Mouse (Mus musculus): ENCODE data around the gene Pitpnc1. TPM values are rescaled to one million over a fixed set of nuclear protein-coding genes. Genes with fewer than 3 reads are reported as not detected.

The Pitpnc1 gene
- polyA plus RNA-seq, 1 experiment = 0.74 TPM

DNA sequence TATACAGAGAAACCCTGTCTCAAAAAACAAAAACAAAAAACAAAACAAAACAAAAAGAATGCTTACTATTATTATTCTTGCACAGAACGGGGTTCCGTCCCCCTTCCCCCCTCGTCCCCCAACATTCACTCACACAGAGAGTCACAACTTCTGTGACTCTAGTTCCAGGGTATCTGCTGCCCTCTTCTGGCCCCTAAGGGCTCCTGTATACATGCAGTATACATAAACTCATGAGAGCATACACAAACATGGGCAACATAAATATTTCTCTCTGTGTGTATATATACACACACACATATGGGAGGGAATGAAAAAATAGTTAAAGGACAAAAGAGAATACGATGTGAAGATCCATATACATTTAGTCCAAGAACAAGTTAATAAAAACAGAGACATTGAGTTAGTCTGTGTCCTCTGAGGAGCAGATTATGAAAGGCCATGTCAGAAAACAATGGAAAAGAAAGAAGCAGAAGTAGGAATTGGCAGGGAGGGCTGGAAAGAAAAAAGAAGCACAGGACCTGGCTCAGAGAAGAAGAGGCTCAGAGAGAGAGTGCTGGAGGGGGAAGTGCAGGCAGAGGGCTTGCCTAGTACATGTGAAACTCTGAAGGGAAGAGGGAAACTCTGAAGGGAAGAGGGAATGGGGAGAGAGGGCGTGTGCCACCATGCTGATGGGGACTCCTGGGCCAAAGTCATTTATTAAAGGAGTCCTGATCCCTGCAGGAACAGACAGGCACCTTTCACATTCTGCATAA is 68.5 kb downstream of the Pitpnc1 start:
- no peak for TF ChIP-seq MAX (IDR thresholded peaks at IDR 0.05; ENCODE audit: low read depth)
- TF ChIP-seq E2F4 (IDR thresholded peaks at IDR 0.05; ENCODE audit: insufficient read depth) = no peak
- TF ChIP-seq USF1 (IDR thresholded peaks at IDR 0.05; ENCODE audit: low read depth) = no peak
- TF ChIP-seq MYOG (IDR thresholded peaks at IDR 0.05; ENCODE audit: control insufficient read depth in 1 of 3, insufficient read depth in 1 of 3, insufficient read length in 2 of 3, low read depth in 2 of 3) = no peak
- no peak for TF ChIP-seq POLR2A (IDR thresholded peaks at IDR 0.05; ENCODE audit: insufficient read length, low read depth)
- no peak for TF ChIP-seq REST (IDR thresholded peaks at IDR 0.05; ENCODE audit: insufficient read depth, insufficient read length)
- no peak for TF ChIP-seq TCF12 (IDR thresholded peaks at IDR 0.05; ENCODE audit: insufficient read depth, poor library complexity, severe bottlenecking)
- TF ChIP-seq POLR2AphosphoS2 (IDR thresholded peaks at IDR 0.05; ENCODE audit: insufficient read length, low read depth) = no peak
- TF ChIP-seq CEBPB (IDR thresholded peaks at IDR 0.05; ENCODE audit: insufficient read depth, poor library complexity, severe bottlenecking) = no peak
- H3K79me2 ChIP-seq (ENCODE audit: control insufficient read depth, insufficient read depth) = no peaks in the 10 kb centered on the region
- H3ac ChIP-seq (ENCODE audit: control insufficient read depth, insufficient read length) = no peak overlapping the region
- H3K27me3 ChIP-seq (ENCODE audit: control insufficient read depth, insufficient read depth, insufficient read length) = peaks cover 21% of the 10 kb centered on the region
- no peak overlapping the region for H3K4me3 ChIP-seq
- no peaks in the 10 kb centered on the region for H3K36me3 ChIP-seq (ENCODE audit: control insufficient read depth, insufficient read depth)
- no peak overlapping the region for H3K4me2 ChIP-seq (ENCODE audit: low read depth)

GRCm38 (mm10) chr11:107400826-107401225 is 69.7 kb downstream of the Pitpnc1 start:
- H3K4me3 ChIP-seq = no peak overlapping the region
- peaks cover 27% of the 10 kb centered on the region for H3K27me3 ChIP-seq (ENCODE audit: control insufficient read depth, insufficient read depth, insufficient read length)
- TF ChIP-seq POLR2AphosphoS2 (IDR thresholded peaks at IDR 0.05; ENCODE audit: insufficient read length, low read depth) = no peak
- TF ChIP-seq SRF (IDR thresholded peaks at IDR 0.05; ENCODE audit: control insufficient read depth, insufficient read length, low read depth) = no peak
- TF ChIP-seq MYOG (IDR thresholded peaks at IDR 0.05; ENCODE audit: control insufficient read depth in 1 of 3, insufficient read depth in 1 of 3, insufficient read length in 2 of 3, low read depth in 2 of 3) = no peak
- H3ac ChIP-seq (ENCODE audit: control insufficient read depth, insufficient read length) = no peak overlapping the region
- no peak overlapping the region for H3K4me2 ChIP-seq (ENCODE audit: low read depth)
- no peaks in the 10 kb centered on the region for H3K79me2 ChIP-seq (ENCODE audit: control insufficient read depth, insufficient read depth)
- H3K36me3 ChIP-seq (ENCODE audit: control insufficient read depth, insufficient read depth) = no peaks in the 10 kb centered on the region

DNA sequence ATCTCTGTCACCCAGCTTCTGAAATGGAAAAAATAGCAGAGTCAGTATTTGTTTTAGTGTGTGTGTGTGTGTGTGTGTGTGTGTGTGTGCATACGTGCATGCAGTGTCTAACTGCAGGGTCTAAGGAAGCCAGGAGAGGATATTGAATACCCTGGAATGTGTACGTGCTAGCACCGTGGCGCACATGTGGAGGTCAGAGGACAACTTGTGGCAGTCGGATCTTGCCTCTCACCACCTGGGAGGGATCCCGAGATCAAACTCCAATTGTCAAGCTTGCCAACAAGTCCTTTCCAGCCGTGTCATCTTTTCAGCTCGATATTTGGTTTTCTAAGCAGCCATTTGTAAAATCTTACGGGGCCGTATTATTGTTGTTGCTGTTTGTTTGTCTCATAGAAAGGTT is 70.5 kb downstream of the Pitpnc1 start:
- H3K79me2 ChIP-seq (ENCODE audit: control insufficient read depth, insufficient read depth) = no peaks in the 10 kb centered on the region
- no peak overlapping the region for H3K4me3 ChIP-seq
- no peak overlapping the region for H3K4me2 ChIP-seq (ENCODE audit: low read depth)
- TF ChIP-seq TCF3 (IDR thresholded peaks at IDR 0.05; ENCODE audit: insufficient read length, low read depth) = no peak
- no peaks in the 10 kb centered on the region for H3K36me3 ChIP-seq (ENCODE audit: control insufficient read depth, insufficient read depth)
- H3K27me3 ChIP-seq (ENCODE audit: control insufficient read depth, insufficient read depth, insufficient read length) = peaks cover 27% of the 10 kb centered on the region
- no peak overlapping the region for H3ac ChIP-seq (ENCODE audit: control insufficient read depth, insufficient read length)

GRCm38 (mm10) chr11:107397326-107397998 is 73.0 kb downstream of the Pitpnc1 start:
- Histone ChIP-seq H3K36me3 (ENCODE audit: control insufficient read depth, insufficient read depth) (no peaks in the 10 kb centered on the region), H3K4me2 (ENCODE audit: low read depth) (no peak overlapping the region), H3ac (ENCODE audit: control insufficient read depth, insufficient read length) (no peak overlapping the region), H3K27me3 (ENCODE audit: control insufficient read depth, insufficient read depth, insufficient read length) (peaks cover 27% of the 10 kb centered on the region), H3K4me3 (no peak overlapping the region), H3K79me2 (ENCODE audit: control insufficient read depth, insufficient read depth) (no peaks in the 10 kb centered on the region)
- no peak for TF ChIP-seq POLR2AphosphoS2 (IDR thresholded peaks at IDR 0.05; ENCODE audit: insufficient read length, low read depth)
- TF ChIP-seq MAX (IDR thresholded peaks at IDR 0.05; ENCODE audit: low read depth) = no peak
- TF ChIP-seq REST (IDR thresholded peaks at IDR 0.05; ENCODE audit: insufficient read depth, insufficient read length) = no peak
- TF ChIP-seq E2F4 (IDR thresholded peaks at IDR 0.05; ENCODE audit: insufficient read depth) = no peak
- no peak for TF ChIP-seq SRF (IDR thresholded peaks at IDR 0.05; ENCODE audit: control insufficient read depth, insufficient read length, low read depth)
- no peak for TF ChIP-seq MYOG (IDR thresholded peaks at IDR 0.05; ENCODE audit: control insufficient read depth in 1 of 3, insufficient read depth in 1 of 3, insufficient read length in 2 of 3, low read depth in 2 of 3)
- no peak for TF ChIP-seq POLR2A (IDR thresholded peaks at IDR 0.05; ENCODE audit: insufficient read length, low read depth)
- no peak for TF ChIP-seq CEBPB (IDR thresholded peaks at IDR 0.05; ENCODE audit: insufficient read depth, poor library complexity, severe bottlenecking)
- no peak for TF ChIP-seq TCF3 (IDR thresholded peaks at IDR 0.05; ENCODE audit: insufficient read length, low read depth)
- TF ChIP-seq USF1 (IDR thresholded peaks at IDR 0.05; ENCODE audit: low read depth) = no peak
- no peak for TF ChIP-seq TCF12 (IDR thresholded peaks at IDR 0.05; ENCODE audit: insufficient read depth, poor library complexity, severe bottlenecking)

DNA sequence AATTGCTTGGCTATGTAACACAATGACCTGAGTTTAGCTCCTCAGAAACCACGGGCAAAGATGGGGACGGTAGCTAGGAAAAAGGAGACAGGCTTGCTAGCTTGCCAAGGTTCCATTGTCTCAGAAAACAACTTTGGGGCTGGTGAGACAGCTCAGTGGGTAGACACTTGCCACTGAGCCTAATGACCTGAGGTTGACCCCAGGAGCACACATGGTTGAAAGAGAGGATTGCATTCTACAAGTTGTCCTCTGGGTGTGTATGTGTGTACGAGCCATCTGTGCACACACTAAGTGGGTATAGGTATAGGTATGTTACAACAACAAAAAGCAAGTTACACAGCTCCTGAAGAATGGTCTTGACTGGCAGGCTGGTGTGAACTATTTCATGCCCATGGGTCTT is 76.3 kb downstream of the Pitpnc1 start:
- no peak for TF ChIP-seq MAX (IDR thresholded peaks at IDR 0.05; ENCODE audit: low read depth)
- no peak for TF ChIP-seq MYOD1 (IDR thresholded peaks at IDR 0.05; ENCODE audit: control insufficient read depth in 1 of 3, insufficient read length in 2 of 3, low read depth in 2 of 3)
- TF ChIP-seq MYOG (IDR thresholded peaks at IDR 0.05; ENCODE audit: control insufficient read depth in 1 of 3, insufficient read depth in 1 of 3, insufficient read length in 2 of 3, low read depth in 2 of 3) = no peak
- TF ChIP-seq TCF3 (IDR thresholded peaks at IDR 0.05; ENCODE audit: insufficient read length, low read depth) = no peak
- TF ChIP-seq REST (IDR thresholded peaks at IDR 0.05; ENCODE audit: insufficient read depth, insufficient read length) = no peak
- no peak for TF ChIP-seq TCF12 (IDR thresholded peaks at IDR 0.05; ENCODE audit: insufficient read depth, poor library complexity, severe bottlenecking)
- no peak for TF ChIP-seq POLR2A (IDR thresholded peaks at IDR 0.05; ENCODE audit: insufficient read length, low read depth)
- TF ChIP-seq POLR2AphosphoS2 (IDR thresholded peaks at IDR 0.05; ENCODE audit: insufficient read length, low read depth) = no peak
- no peak for TF ChIP-seq USF1 (IDR thresholded peaks at IDR 0.05; ENCODE audit: low read depth)
- TF ChIP-seq E2F4 (IDR thresholded peaks at IDR 0.05; ENCODE audit: insufficient read depth) = no peak
- no peak for TF ChIP-seq SRF (IDR thresholded peaks at IDR 0.05; ENCODE audit: control insufficient read depth, insufficient read length, low read depth)
- no peak for TF ChIP-seq CEBPB (IDR thresholded peaks at IDR 0.05; ENCODE audit: insufficient read depth, poor library complexity, severe bottlenecking)
- peaks cover 31% of the 10 kb centered on the region for H3K27me3 ChIP-seq (ENCODE audit: control insufficient read depth, insufficient read depth, insufficient read length)
- H3K4me2 ChIP-seq (ENCODE audit: low read depth) = no peak overlapping the region
- H3K4me3 ChIP-seq = no peak overlapping the region
- H3K36me3 ChIP-seq (ENCODE audit: control insufficient read depth, insufficient read depth) = no peaks in the 10 kb centered on the region
- H3K79me2 ChIP-seq (ENCODE audit: control insufficient read depth, insufficient read depth) = no peaks in the 10 kb centered on the region
- H3ac ChIP-seq (ENCODE audit: control insufficient read depth, insufficient read length) = no peak overlapping the region
